Mouse (Mus musculus) stomach, postnatal 0 days (tissue): ENCODE data around the gene Ankrd44. TPM values are rescaled to one million over a fixed set of nuclear protein-coding genes. Genes with fewer than 3 reads are reported as not detected.

Source experiments
- ATAC-seq: fragments of 200-750 bp; cut with Nextera tagmentation; 2 replicates; pipeline ENCODE4 v1.8.0; 2017; ENCODE audit not compliant: low FRiP score, low TSS enrichment
- DNase-seq: peaks from one replicate; pipeline ENCODE4 v3.0.0-alpha.2; 2016; ENCODE audit warnings: low spot score
- H3K27ac ChIP-seq: fragments of 300-500 bp; sonication (generic); replicated peaks from 2 replicates; pipeline ENCODE4 v1.5.1; 2014; ENCODE audit warnings: mild to moderate bottlenecking, control low read depth
- H3K27me3 ChIP-seq: fragments of 300-500 bp; sonication (generic); 2 replicates; pipeline ENCODE4 v1.6.1; 2014; ENCODE audit warnings: low read length; ENCODE audit not compliant: control insufficient read depth, insufficient read depth
- H3K36me3 ChIP-seq: fragments of 300-500 bp; sonication (generic); 2 replicates; pipeline ENCODE4 v1.6.1; 2014; ENCODE audit warnings: low read length, mixed read lengths; ENCODE audit not compliant: control insufficient read depth, insufficient read depth
- H3K4me1 ChIP-seq: fragments of 300-500 bp; sonication (generic); replicated peaks from 2 replicates; pipeline ENCODE4 v1.6.1; 2014; ENCODE audit warnings: antibody characterized with exemption; ENCODE audit not compliant: control insufficient read depth, insufficient read depth
- H3K4me2 ChIP-seq: fragments of 300-500 bp; sonication (generic); replicated peaks from 2 replicates; pipeline ENCODE4 v1.6.1; 2014; ENCODE audit warnings: low read depth, mild to moderate bottlenecking, control low read depth, moderate library complexity
- H3K4me3 ChIP-seq: fragments of 300-500 bp; sonication (generic); 2 replicates; pipeline ENCODE4 v1.5.1; 2014; ENCODE audit warnings: low read depth, low read length, control low read depth
- H3K9ac ChIP-seq: fragments of 300-500 bp; sonication (generic); 2 replicates; pipeline ENCODE4 v1.6.1; 2014; ENCODE audit warnings: mild to moderate bottlenecking, low read length, control low read depth, mixed read lengths
- H3K9me3 ChIP-seq: fragments of 300-500 bp; sonication (generic); 2 replicates; pipeline ENCODE4 v1.6.1; 2016; ENCODE audit warnings: low read length; ENCODE audit not compliant: control insufficient read depth
- CTCF ChIP-seq: IDR thresholded peaks from 2 replicates; pipeline ENCODE4 v1.5.1; 2016; ENCODE audit warnings: antibody characterized with exemption, low read depth, mild to moderate bottlenecking, moderate library complexity
- EP300 ChIP-seq: optimal IDR thresholded peaks from 2 replicates; pipeline ENCODE3; 2016; ENCODE audit warnings: antibody characterized with exemption
- WGBS: fragments of 180-500 bp; shearing (Covaris S2); extraction: QIAGEN DNeasy Blood & Tissue Kit; methylation state at CpG from one replicate; pipeline ENCODE4 v1.1.7; 2014; 5-methylcytosine and 5-hydroxymethylcytosine counted together
- polyA plus RNA-seq: library from polyadenylated mRNA; unstranded; fragments of >200 nt; fragmentation: Nextera tagmentation; extraction: Ambion mirVana; gene quantifications from 2 replicates; pipeline ENCODE4 v1.2.1, GENCODE M21; 2015

The Ankrd44 gene
- polyA plus RNA-seq, 1 experiment from 2014 or later: 7.8 TPM

GRCm38 (mm10) chr1:54856502-54856901, 69.7 kb downstream of the Ankrd44 start:
- no peaks in the 10 kb centered on the region for H3K9me3 ChIP-seq
- H3K4me3 ChIP-seq: no peak overlapping the region
- no peaks in the 10 kb centered on the region for H3K36me3 ChIP-seq
- TF ChIP-seq CTCF: no peak
- no peak for TF ChIP-seq EP300
- no peaks in the 10 kb centered on the region for H3K27me3 ChIP-seq
- WGBS: 86% methylated on average over 7 of the region's 7 CpGs
- no peaks in the 10 kb centered on the region for H3K4me1 ChIP-seq
- no peak overlapping the region for H3K9ac ChIP-seq
- DNase-seq: no peak
- ATAC-seq: no peak
- H3K4me2 ChIP-seq: no peak overlapping the region
- H3K27ac ChIP-seq: no peak overlapping the region

DNA sequence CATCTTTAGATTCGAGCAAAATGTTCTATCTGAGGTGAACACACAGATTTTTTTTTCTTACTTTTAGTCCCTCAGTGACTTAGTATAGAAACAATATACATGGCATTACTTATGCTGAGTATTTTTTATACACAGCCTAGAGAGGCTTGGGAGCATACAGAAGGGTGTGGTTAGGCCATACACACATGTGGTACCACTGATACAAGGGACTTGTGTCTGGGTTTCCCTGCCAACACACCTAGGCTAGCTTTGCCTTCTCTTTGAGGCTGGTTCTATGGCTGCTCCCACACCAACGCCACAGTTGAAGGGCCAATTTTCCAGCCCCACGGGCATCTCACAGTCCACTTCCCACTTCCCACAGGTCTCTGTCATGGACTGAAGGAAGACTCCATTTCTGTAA, 70.2 kb downstream of the Ankrd44 start:
- no peaks in the 10 kb centered on the region for H3K4me1 ChIP-seq
- no peak overlapping the region for H3K9ac ChIP-seq
- no peaks in the 10 kb centered on the region for H3K27me3 ChIP-seq
- ATAC-seq (no peak), DNase-seq (no peak)
- H3K4me3 ChIP-seq: no peak overlapping the region
- 78% methylated on average over 3 of the region's 3 CpGs for WGBS
- no peaks in the 10 kb centered on the region for H3K36me3 ChIP-seq
- no peak for TF ChIP-seq CTCF
- TF ChIP-seq EP300: no peak
- H3K4me2 ChIP-seq: no peak overlapping the region
- no peaks in the 10 kb centered on the region for H3K9me3 ChIP-seq
- no peak overlapping the region for H3K27ac ChIP-seq

GRCm38 (mm10) chr1:54854388-54854787, 71.8 kb downstream of the Ankrd44 start:
- H3K9me3 ChIP-seq: no peaks in the 10 kb centered on the region
- no peaks in the 10 kb centered on the region for H3K4me1 ChIP-seq
- H3K4me2 ChIP-seq: no peak overlapping the region
- no peak for DNase-seq
- H3K27me3 ChIP-seq: no peaks in the 10 kb centered on the region
- no peak overlapping the region for H3K9ac ChIP-seq
- H3K36me3 ChIP-seq: no peaks in the 10 kb centered on the region
- H3K4me3 ChIP-seq: no peak overlapping the region
- no peak overlapping the region for H3K27ac ChIP-seq
- ATAC-seq: no peak
- 75% methylated on average over 1 of the region's 1 CpGs for WGBS
- TF ChIP-seq CTCF (no peak), EP300 (no peak)

DNA sequence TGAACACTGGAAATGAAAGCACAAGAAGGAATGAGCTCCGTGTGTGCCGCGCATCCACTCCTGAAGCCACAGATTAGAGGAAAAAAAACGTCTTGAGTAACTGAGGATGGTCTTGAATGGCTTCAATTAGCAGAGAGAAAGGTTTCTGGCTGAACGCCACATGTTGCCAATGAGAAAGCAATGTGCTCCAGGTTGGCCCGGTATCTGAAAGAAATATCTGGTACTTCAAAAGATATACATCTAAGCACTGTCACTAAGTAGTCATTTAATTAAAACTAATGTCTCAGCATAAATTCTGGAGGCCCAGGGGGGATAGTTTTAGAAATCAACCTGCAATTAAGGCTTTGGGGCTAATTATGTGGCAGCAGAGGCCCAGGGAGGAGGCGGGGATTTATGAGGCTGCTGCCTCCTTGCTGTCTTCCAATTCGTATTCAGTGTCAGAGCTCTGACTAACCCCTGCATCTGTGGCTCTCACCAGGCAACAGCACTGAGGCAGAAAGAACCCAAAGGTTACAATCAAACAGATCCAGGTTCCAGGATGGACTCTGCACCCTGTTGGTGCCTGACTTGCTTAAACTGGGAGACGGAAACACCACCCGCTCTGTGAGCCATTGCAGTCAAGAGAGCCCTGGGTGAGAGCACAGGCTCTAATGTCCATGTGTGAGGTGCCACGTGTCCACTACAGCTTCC, 72.7 kb downstream of the Ankrd44 start:
- TF ChIP-seq EP300: no peak
- no peak for TF ChIP-seq CTCF
- WGBS: 82% methylated on average over 11 of the region's 11 CpGs

DNA sequence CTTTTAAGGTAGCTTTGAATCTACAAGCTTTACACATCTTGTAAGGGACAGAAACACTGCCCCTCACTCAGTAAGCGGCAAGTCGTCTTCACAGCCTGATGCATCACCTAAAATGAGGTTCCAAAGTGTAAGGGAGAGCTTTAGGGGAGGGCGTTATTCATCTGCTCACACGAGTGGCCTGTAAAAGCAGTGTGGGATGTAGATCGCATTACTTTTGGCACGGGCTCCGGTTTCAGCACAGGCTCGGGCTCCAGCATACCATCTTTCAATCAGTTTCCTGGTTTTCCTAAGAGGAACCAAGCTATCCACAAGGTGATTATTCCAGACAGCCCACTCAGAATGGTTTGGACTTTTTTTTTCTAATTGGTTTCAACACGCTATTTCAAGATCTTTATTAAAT, 74.6 kb downstream of the Ankrd44 start:
- Histone ChIP-seq H3K9me3 (no peaks in the 10 kb centered on the region), H3K4me1 (no peaks in the 10 kb centered on the region), H3K4me2 (no peak overlapping the region), H3K36me3 (no peaks in the 10 kb centered on the region), H3K27ac (no peak overlapping the region), H3K9ac (no peak overlapping the region), H3K4me3 (no peak overlapping the region), H3K27me3 (no peaks in the 10 kb centered on the region)
- 50% methylated on average over 9 of the region's 9 CpGs for WGBS
- ATAC-seq (no peak), DNase-seq (no peak)
- TF ChIP-seq EP300 (no peak), CTCF (no peak)

More for the DNA sequence above, 72.7 kb downstream of the Ankrd44 start:
- Histone ChIP-seq H3K4me3 (no peak overlapping the region), H3K9ac (no peak overlapping the region), H3K9me3 (no peaks in the 10 kb centered on the region), H3K4me1 (no peaks in the 10 kb centered on the region), H3K4me2 (no peak overlapping the region), H3K27ac (no peak overlapping the region), H3K27me3 (no peaks in the 10 kb centered on the region), H3K36me3 (no peaks in the 10 kb centered on the region)
- DNase-seq: no peak
- peak; percentile 71 for ATAC-seq

DNA sequence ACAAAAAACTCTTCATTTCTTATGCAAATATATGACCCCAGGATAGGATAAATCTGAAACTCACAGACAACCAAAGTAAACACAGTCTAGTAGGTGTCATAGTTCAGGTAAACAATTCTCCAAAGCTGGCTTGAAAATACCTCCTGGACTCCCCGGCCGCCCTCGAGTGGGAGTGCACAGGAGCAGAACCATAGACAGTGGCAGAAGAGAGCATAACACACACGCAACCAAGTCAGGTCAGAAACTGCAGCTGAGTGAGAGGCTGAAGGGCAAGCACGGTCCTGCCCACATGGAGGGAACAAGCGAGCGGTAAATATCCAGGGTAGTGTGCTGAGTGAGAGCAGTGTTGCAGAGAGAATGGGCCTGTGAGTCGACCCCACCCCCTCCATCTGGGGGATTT, 76.1 kb downstream of the Ankrd44 start:
- H3K9ac ChIP-seq: no peak overlapping the region
- no peaks in the 10 kb centered on the region for H3K4me1 ChIP-seq
- H3K4me2 ChIP-seq: no peak overlapping the region
- 42% methylated on average over 8 of the region's 8 CpGs for WGBS
- H3K36me3 ChIP-seq: no peaks in the 10 kb centered on the region
- DNase-seq: no peak
- no peak overlapping the region for H3K27ac ChIP-seq
- H3K9me3 ChIP-seq: no peaks in the 10 kb centered on the region
- no peak for ATAC-seq
- no peak overlapping the region for H3K4me3 ChIP-seq
- no peak for TF ChIP-seq CTCF
- TF ChIP-seq EP300: no peak
- no peaks in the 10 kb centered on the region for H3K27me3 ChIP-seq
